Mouse (Mus musculus) c-Kit-positive CD71-positive TER-119-negative erythroid progenitor cells, embryonic 14.5 days (primary cell): ENCODE measurements at regions not wholly inside any gene's neighbourhood (a gene's known extent, or its start where the extent isn't known, plus 50 kb on each side); places are given as distances from the start of the nearest gene placed in this dataset.

Experiments
- DNase-seq: peaks from one replicate; pipeline ENCODE4 v3.0.0-alpha.2; 2013; ENCODE audit warnings: low read depth

DNA sequence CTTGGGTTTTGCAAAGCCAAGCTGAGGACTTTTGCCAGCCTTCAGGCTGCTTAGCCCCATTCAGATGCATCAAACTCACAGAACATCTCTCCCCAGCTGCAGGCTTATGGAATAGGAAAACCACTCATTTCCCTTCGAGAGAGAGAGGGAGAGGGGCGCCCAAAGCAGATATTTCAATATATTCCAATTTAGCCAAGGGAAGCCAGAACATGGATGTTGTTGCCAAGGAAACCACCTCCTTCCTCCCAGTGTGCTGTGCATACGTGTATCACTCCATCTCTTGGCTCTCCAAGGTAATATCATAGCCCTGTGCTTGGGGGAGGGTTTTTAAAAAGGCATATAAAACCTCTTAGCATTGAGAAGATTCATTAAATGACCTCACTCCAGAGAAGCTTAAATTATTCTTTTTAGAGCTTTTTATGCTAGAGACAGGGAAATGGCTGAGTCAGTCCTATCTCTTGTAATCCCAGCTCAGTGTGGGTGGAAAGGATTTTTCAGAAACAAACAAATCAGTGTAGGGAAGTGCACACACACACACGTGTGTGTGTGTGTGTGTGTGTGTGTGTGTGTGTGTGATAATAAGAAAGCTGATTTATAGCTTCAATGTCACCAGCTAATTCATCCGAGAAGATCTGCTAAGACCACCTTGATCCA, 245.1 kb downstream of the Rps24 start:
- DNase-seq = no peak

GRCm38 (mm10) chr14:24733326-24733725, 246.4 kb downstream of the Rps24 start:
- no peak for DNase-seq

DNA sequence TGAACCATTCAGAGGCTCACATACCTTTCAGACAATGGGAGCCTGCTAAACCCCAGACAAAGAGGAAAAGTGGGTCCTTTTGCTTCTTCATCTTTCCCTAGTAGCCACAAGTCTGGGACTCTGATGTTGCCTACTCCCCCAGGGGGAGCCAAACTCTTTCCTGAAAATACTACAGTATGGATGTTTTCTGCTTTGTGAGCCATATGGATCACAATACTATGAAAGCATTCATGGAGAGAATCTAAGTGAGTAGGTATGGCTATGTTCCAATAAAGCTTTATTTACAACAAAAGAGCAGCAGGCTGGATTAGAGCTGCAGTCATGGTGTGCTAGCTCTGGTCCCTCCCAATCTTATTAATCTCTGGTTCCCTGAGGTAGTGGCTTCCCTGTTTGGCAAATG, 251.9 kb downstream of the Rps24 start:
- DNase-seq = no peak

DNA sequence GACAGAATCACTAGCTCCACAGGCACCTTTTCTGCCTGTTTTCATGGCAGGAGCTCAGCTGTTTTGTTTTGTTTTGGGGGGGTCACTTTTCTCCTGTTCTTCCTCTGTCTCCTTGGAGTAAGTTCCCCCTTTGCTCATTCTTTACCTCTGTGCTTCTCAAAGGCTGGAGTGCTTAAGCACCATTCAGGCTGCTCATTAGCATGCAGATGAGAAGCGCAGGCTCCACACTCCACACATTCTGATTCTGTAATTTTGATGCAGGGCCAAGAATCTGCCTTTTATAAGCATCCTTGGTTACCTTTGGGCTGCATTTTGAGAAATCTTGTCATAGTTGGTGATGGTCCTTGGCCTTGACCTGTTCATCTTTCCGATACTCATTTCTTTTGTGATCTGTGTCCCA, 257.5 kb downstream of the Rps24 start:
- no peak for DNase-seq

GRCm38 (mm10) chr14:24745730-24746129, 258.8 kb downstream of the Rps24 start:
- DNase-seq = no peak

DNA sequence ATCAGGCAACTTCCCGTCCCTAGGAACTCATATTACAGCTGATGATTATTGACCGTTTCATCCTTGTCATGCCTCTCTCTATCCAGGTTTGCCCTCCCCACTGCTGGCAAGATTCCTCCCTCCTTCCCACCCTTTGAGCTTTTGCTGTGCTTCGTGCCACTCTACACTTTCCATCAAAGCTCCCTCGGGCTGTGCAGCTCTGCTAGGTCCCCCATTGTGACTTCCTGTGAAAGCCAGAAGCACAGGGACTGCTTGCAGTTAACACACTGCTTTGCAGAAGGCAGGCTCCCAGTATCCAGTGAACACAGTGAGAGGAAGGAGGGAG, 260.5 kb downstream of the Rps24 start:
- no peak for DNase-seq

DNA sequence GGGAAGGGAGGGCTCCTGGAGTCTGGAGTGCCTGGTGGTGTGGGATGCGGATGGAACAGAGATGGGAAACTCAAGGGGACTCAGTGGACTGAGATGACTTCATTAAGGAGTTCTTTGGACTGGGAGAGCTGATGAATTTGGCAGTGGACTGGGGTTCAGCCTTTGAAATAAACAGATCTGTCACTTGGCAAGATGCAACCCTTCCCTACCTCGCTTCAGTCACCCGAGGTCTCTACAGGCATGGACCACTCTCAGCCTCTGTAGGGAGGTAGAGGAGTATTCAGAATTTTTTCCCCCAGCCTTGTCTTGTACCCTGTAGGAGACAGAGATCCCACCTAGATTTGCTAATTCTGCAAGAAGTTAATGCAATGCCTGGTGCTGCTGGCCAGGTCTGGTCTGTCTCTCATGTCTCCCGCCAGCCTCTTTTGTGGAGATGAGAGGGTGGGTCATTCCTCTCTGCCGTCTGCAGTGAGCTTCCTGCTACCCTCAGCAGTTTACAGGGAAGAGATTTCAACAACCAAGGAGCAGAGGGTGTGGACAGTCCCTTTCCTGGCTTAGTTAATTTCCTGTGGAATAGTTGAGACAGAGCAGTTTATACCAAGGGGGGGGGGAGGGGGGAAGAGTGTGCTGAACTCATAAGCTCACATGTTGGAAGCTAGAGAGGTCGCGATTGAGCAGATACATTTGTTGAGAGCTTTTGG, 261.0 kb downstream of the Rps24 start:
- no peak for DNase-seq

GRCm38 (mm10) chr14:24748497-24748862, 261.6 kb downstream of the Rps24 start:
- no peak for DNase-seq

DNA sequence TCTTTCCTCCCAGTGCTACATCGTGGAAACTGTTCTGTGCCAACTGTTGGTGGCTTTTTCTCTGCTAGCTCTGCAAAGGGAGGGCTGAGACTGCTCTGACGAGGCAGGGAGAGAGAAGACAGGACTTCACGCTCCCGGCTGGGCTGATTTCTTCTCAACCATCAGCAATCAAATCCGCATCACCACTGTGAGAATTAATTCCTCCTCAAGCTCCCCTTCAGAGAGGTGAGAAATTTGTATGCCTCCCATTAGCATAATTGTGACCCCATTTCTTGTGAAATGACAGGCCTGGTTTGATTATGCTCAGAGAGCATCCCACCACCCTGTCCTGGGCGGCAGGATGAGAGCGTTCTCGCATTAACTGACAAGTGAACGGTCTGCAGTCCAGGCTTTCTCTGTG, 262.4 kb downstream of the Rps24 start:
- no peak for DNase-seq

- DNase-seq = no peak
These were observed 264.3 kb downstream of the Rps24 start for GRCm38 (mm10) chr14:24751227-24751626.

DNA sequence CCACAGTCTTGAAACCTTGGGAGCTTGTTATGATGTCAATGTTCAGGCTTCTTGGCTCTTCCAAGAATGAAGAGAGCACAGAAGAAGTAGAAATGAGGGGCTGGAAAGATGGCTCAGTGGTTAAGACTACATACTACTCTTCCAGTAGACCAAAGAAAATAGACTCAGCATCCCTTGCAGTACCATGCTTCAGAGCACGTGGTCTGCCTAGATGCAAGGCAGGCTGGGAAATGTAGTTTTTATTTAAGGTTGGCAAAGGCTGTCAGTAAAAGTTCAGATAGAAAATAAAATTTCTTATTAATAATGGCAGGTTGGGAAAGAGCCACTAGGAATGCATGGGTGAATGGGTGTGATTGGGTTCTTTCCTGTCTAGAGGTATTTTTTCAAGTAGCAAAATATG, 267.8 kb downstream of the Rps24 start:
- DNase-seq = no peak

GRCm38 (mm10) chr14:24755426-24756117, 268.6 kb downstream of the Rps24 start:
- no peak for DNase-seq

DNA sequence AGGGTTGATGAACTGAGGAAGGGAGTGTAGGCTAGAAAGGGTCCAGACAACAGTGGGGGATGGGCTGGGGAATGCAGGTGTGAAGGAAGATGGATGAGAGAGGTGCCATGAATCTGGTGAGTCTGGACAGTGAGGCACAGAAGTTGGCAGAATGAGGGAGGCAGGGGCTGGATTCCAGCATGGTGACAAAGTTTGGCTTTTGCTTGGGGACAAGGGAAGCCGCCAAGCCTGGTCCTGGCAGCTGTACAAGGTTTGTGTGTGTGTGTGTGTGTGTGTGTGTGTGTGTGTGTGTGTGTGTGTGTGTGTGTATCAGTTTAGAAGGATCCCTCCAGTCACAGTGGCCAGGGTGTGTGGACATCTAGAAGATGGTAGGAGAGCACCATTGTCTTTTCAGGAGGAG, 270.4 kb downstream of the Rps24 start:
- no peak for DNase-seq

- no peak for DNase-seq
These were observed 270.9 kb downstream of the Rps24 start for GRCm38 (mm10) chr14:24757843-24758242.

GRCm38 (mm10) chr14:24760926-24761325, 274.0 kb downstream of the Rps24 start:
- no peak for DNase-seq

DNA sequence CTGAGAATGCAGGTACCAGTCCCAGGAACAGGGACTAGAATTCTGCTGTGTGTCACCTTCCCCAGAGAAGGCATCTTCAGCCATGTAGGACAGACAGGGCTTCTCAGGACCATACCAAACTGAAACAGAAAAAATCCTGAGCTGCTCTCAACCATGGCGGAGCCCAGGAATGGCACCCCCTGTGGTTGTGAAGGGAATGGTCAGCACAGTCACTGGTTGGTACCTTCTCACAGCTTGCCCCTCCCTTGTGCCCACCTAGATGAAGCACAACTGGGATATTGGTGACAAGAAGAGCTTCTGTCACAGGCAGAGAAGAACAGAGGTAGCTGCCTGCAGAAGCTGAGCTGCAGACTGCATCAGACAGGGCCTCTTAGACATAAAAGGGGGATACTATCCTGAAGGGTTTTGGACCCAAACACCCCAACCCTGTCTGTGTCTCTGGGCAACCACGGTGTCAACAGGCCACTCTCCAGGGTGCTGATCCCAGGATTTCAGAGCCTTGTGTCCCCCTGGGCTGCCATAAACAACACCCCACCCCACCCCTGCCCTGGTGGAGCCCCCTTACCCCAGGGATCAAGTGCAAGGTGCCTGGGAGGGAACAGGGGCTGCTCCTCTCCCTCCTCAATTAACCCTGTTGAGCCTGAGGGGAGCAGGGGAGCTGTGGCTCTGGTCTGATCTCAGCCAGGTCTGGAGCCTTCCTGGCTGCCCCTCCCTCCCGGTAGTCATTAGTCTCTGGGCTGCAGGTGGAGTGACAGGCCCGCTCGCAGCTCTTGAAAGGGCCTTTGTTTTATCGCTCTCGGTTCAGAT, 275.7 kb downstream of the Rps24 start:
- no peak for DNase-seq

GRCm38 (mm10) chr14:24763275-24763812, 276.4 kb downstream of the Rps24 start:
- DNase-seq = no peak

- no peak for DNase-seq
These were observed 276.9 kb downstream of the Rps24 start for GRCm38 (mm10) chr14:24763845-24764244.

GRCm38 (mm10) chr14:24766260-24766659, 279.3 kb downstream of the Rps24 start:
- DNase-seq = no peak

GRCm38 (mm10) chr14:24766690-24767089, 279.8 kb downstream of the Rps24 start:
- DNase-seq = no peak

GRCm38 (mm10) chr14:24767316-24767715, 280.4 kb downstream of the Rps24 start:
- DNase-seq = no peak

- DNase-seq = no peak
These were observed 281.0 kb downstream of the Rps24 start for GRCm38 (mm10) chr14:24767964-24768363.
